Mouse (Mus musculus) c-Kit-positive CD71-positive TER-119-negative erythroid progenitor cells, embryonic 14.5 days (primary cell): ENCODE measurements around the gene Mest.
A peak's percentile ranks its signal among the peaks of the same experiment; 100 is the strongest.

Source experiments
- DNase-seq: peaks from one replicate; pipeline ENCODE4 v3.0.0-alpha.2; 2013; ENCODE audit warnings: low read depth

Mest gene

GRCm38 (mm10) chr6:30723331-30723730 lies at the start of gene Mest:
TSS of gene Mest (plus strand) at chr6:30723547.
- DNase-seq: no peak

- no peak for DNase-seq
Observed at GRCm38 (mm10) chr6:30673764-30674561, 49.4 kb upstream of the Mest start.

- no peak for DNase-seq
Observed at GRCm38 (mm10) chr6:30674714-30675280, 48.5 kb upstream of the Mest start.

GRCm38 (mm10) chr6:30675281-30675771 lies 48.0 kb upstream of the Mest start:
- no peak for DNase-seq

GRCm38 (mm10) chr6:30676506-30676905 lies 46.8 kb upstream of the Mest start:
- DNase-seq: no peak

GRCm38 (mm10) chr6:30677591-30677990 lies 45.8 kb upstream of the Mest start:
- no peak for DNase-seq

- no peak for DNase-seq
Observed at GRCm38 (mm10) chr6:30678482-30678881, 44.9 kb upstream of the Mest start.

GRCm38 (mm10) chr6:30679567-30679966 lies 43.8 kb upstream of the Mest start:
- DNase-seq: no peak

- no peak for DNase-seq
Observed at GRCm38 (mm10) chr6:30680442-30680841, 42.9 kb upstream of the Mest start.

- no peak for DNase-seq
Observed at GRCm38 (mm10) chr6:30681935-30682900, 41.1 kb upstream of the Mest start.

GRCm38 (mm10) chr6:30684570-30684969 lies 38.8 kb upstream of the Mest start:
- DNase-seq: no peak

- DNase-seq: no peak
Observed at GRCm38 (mm10) chr6:30687198-30687597, 36.1 kb upstream of the Mest start.

- DNase-seq: no peak
Observed at GRCm38 (mm10) chr6:30692826-30693225, 30.5 kb upstream of the Mest start.

GRCm38 (mm10) chr6:30693350-30693991 lies 29.9 kb upstream of the Mest start, which contains the start of gene Cep41:
TSS of gene Cep41 (minus strand) at chr6:30693749.
- peak; percentile 89 for DNase-seq

GRCm38 (mm10) chr6:30694209-30694608 lies 29.1 kb upstream of the Mest start:
- no peak for DNase-seq

- DNase-seq: no peak
Observed at GRCm38 (mm10) chr6:30695124-30695523, 28.2 kb upstream of the Mest start.

GRCm38 (mm10) chr6:30697464-30697863 lies 25.9 kb upstream of the Mest start:
- DNase-seq: no peak

GRCm38 (mm10) chr6:30698036-30698435 lies 25.3 kb upstream of the Mest start:
- no peak for DNase-seq

GRCm38 (mm10) chr6:30700182-30700581 lies 23.2 kb upstream of the Mest start:
- DNase-seq: no peak

- no peak for DNase-seq
Observed at GRCm38 (mm10) chr6:30702881-30703280, 20.5 kb upstream of the Mest start.

GRCm38 (mm10) chr6:30703476-30703875 lies 19.9 kb upstream of the Mest start:
- DNase-seq: no peak
